Mouse (Mus musculus) G1E (cell line): Measurements from ENCODE around the gene Vmn2r7.

ENCODE experiments used
- CTCF ChIP-seq: IDR thresholded peaks from 2 replicates; pipeline ENCODE4 v1.5.1; 2012; ENCODE audit warnings: low read depth, low read length, inconsistent platforms, mixed read lengths
- GATA1 ChIP-seq: IDR thresholded peaks from 2 replicates; pipeline ENCODE4 v1.6.1; 2012; ENCODE audit warnings: borderline replicate concordance, low read length, inconsistent platforms, mixed read lengths

DNA sequence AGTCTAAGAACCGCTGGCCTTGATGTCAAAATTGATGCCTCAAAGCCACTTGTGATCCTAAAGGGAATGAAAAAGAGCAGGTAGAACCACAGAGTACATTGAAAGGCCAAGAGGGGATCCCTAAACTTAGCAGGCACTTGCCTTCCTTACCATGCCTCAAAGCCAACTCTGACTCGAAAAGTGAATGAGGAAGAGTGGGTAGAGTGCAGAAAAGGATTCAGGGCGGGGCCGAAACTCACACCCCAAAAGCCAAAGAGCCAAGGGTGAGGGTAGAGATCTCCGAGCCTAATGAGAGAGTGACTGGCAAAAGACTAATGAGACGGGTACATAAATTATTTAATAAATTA is 53.3 kb downstream of the Vmn2r7 start:
- TF ChIP-seq GATA1, result no peak
- TF ChIP-seq CTCF, result no peak; the same call in 1 of the 2 replicates
